Mouse (Mus musculus) hindbrain, embryonic 10.5 days (tissue): Measurements from ENCODE around the gene Tbc1d5. TPM values are rescaled to one million over a fixed set of nuclear protein-coding genes. Genes with fewer than 3 reads are reported as not detected.

Source experiments
- DNase-seq: peaks from one replicate; pipeline ENCODE4 v3.0.0-alpha.2; 2017; ENCODE audit warnings: low spot score
- H3K27ac ChIP-seq: fragments of 300-500 bp; sonication (generic); 2 replicates; pipeline ENCODE4 v1.5.1; 2016; ENCODE audit warnings: mild to moderate bottlenecking, moderate library complexity
- H3K27me3 ChIP-seq: fragments of 300-500 bp; sonication (generic); 2 replicates; pipeline ENCODE4 v1.6.1; 2016; ENCODE audit warnings: mild to moderate bottlenecking; ENCODE audit not compliant: poor library complexity, insufficient read depth, severe bottlenecking
- H3K36me3 ChIP-seq: fragments of 300-500 bp; sonication (generic); 2 replicates; pipeline ENCODE4 v1.6.1; 2016; ENCODE audit warnings: mild to moderate bottlenecking, moderate library complexity
- H3K4me1 ChIP-seq: fragments of 300-500 bp; sonication (generic); replicated peaks from 2 replicates; pipeline ENCODE4 v1.6.1; 2016; ENCODE audit warnings: mild to moderate bottlenecking
- H3K4me3 ChIP-seq: fragments of 300-500 bp; sonication (generic); 2 replicates; pipeline ENCODE4 v1.5.1; 2016; ENCODE audit warnings: mild to moderate bottlenecking, moderate library complexity
- H3K9me3 ChIP-seq: fragments of 300-500 bp; sonication (generic); 2 replicates; pipeline ENCODE4 v1.6.1; 2016; ENCODE audit warnings: mild to moderate bottlenecking, moderate library complexity
- WGBS: fragments of 180-500 bp; shearing (Covaris S2); methylation state at CpG from one replicate; pipeline ENCODE4 v1.1.7; 2016; 5-methylcytosine and 5-hydroxymethylcytosine counted together
- polyA plus RNA-seq: library from polyadenylated mRNA; unstranded; fragments of >200 nt; fragmentation: Nextera tagmentation; extraction: Ambion mirVana; gene quantifications from 2 replicates; pipeline ENCODE4 v1.2.1, GENCODE M21; 2016

Gene Tbc1d5
- polyA plus RNA-seq, 1 experiment from 2014 or later = 9.3 TPM

DNA sequence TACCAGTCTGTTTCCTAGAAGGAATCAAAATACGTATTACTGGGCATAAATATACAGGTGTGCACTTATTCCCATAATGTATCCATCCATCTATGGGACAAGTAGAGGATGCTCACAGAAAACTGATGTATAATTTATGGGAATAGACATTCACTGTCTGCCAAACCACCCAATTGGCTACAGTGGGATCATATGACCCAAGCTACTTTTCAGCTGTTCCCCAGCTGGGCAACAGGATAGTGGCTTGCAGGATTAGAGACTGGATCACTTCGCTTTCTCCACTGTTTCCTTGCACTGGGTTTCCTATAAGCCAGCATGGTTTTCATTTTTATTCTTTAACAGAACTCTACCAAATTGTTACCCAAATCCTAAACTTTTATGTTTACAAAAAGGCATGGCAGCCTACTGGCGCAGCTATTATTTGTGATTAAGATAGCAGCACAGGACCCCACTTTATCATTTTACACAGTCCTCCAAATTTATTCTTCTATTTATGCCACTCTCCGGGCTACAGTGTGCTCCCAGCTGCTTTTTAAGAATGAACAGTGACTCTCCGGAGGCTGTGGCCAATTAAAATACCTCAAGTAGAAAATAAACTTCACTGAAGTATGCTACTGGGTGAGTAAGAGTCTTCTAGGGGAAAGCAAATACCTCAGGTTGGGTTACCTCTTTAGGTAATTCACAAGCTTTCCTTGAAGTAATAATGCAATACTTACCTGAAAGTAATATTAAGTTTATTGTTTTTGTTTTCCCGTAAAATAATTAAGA lies 270.4 kb downstream of the Tbc1d5 start:
- DNase-seq = no peak
- H3K27ac ChIP-seq = no peak overlapping the region
- WGBS = 78% methylated on average over 6 of the region's 6 CpGs

DNA sequence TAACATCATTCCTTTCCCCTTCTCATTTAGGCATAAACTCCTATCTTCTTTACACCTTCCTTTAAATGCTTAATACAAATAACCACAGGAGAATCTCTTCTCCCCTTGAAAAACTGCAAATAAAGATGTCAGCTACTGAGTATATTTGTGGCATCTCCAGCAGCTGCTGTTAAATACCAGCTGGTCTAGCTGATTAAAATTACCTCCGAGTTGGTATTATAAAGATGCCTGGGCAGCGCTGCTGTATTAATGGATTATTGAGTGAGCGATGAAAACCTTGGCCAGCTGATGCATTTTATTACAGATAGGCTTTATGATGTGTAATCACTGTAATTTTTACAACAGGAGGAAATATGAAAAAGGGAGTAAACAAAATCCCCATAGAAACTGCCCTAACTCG lies 271.0 kb downstream of the Tbc1d5 start:
- H3K27me3 ChIP-seq = no peaks in the 10 kb centered on the region
- no peaks in the 10 kb centered on the region for H3K36me3 ChIP-seq
- H3K9me3 ChIP-seq = no peaks in the 10 kb centered on the region
- H3K4me3 ChIP-seq = no peak overlapping the region
- 89% methylated on average over 4 of the region's 4 CpGs for WGBS
- H3K4me1 ChIP-seq = peaks cover 16% of the 10 kb centered on the region; the same call in 1 of the 2 replicates
- DNase-seq = no peak
- H3K27ac ChIP-seq = no peak overlapping the region

More for the DNA sequence above, 270.4 kb downstream of the Tbc1d5 start:
- Histone ChIP-seq H3K4me1 (peaks cover 16% of the 10 kb centered on the region; the same call in 1 of the 2 replicates), H3K9me3 (no peaks in the 10 kb centered on the region), H3K27me3 (no peaks in the 10 kb centered on the region), H3K36me3 (no peaks in the 10 kb centered on the region), H3K4me3 (no peak overlapping the region)

DNA sequence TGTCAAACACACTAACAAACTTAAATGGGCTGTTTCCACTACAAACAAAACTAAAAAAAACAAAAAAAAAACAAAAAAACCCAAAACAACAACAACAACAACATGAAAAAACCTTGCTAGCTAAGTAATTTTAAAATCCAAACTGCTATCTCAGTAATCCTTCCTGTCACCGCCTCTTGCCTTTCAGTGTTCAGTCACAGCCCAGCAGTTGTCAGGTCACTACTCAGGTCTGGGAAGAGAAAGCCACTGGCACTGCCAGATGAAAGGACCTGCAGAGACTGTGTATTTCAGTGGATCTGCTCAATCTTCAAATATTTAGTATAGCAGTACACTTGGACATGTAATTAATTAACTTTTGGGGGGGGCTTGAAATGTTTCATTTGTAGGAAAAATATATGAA lies 272.5 kb downstream of the Tbc1d5 start:
- WGBS = 37% methylated on average over 1 of the region's 1 CpGs
- no peaks in the 10 kb centered on the region for H3K9me3 ChIP-seq
- no peak for DNase-seq
- no peak overlapping the region for H3K4me3 ChIP-seq
- no peaks in the 10 kb centered on the region for H3K27me3 ChIP-seq
- no peaks in the 10 kb centered on the region for H3K36me3 ChIP-seq
- H3K4me1 ChIP-seq = peaks cover 16% of the 10 kb centered on the region; the same call in 1 of the 2 replicates
- no peak overlapping the region for H3K27ac ChIP-seq

DNA sequence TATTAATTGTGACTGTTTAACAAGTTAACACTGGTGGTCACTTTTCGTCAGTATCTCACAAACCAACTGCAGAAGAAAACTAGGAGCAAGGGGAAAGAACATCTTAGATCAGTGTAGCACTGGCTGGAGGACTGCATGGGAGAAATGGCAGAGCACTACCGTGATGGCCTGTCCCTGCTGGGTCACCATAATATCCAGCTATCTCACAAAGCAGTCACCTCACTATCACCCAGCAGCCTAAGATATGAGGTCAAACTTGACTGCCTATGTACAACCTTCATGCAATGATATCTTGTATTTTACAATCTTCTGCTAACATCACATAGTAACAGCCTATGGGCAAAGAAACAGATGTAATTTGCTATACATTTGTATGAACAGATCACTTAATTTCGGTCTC lies 274.7 kb downstream of the Tbc1d5 start:
- Histone ChIP-seq H3K4me3 (no peak overlapping the region), H3K36me3 (no peaks in the 10 kb centered on the region), H3K27ac (no peak overlapping the region), H3K4me1 (peaks cover 16% of the 10 kb centered on the region; the same call in 1 of the 2 replicates), H3K9me3 (no peaks in the 10 kb centered on the region), H3K27me3 (no peaks in the 10 kb centered on the region)
- no peak for DNase-seq
- WGBS = 83% methylated on average over 3 of the region's 3 CpGs

DNA sequence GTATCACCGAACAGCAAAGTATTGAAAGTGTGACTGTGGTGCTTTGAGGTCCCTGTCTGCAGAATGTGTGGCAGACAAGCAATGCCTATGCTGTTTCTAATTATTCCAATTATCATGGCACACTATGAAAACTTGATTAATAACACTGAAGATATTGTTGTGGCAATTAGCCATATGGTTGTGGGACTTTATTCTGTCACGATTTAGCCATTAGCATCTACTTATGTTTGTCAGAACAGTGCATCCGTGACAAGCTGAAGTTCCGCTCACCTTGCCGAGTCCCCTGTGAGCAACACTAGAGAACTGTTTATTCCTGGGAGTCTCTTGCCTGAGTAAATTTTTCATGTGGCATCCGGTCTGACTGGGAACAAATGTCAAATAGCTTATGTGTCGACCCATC lies 281.3 kb downstream of the Tbc1d5 start:
- no peaks in the 10 kb centered on the region for H3K27me3 ChIP-seq
- H3K36me3 ChIP-seq = no peaks in the 10 kb centered on the region
- no peak overlapping the region for H3K27ac ChIP-seq
- H3K4me1 ChIP-seq = no peaks in the 10 kb centered on the region
- no peaks in the 10 kb centered on the region for H3K9me3 ChIP-seq
- H3K4me3 ChIP-seq = no peak overlapping the region
- DNase-seq = no peak
- WGBS = 85% methylated on average over 7 of the region's 7 CpGs

DNA sequence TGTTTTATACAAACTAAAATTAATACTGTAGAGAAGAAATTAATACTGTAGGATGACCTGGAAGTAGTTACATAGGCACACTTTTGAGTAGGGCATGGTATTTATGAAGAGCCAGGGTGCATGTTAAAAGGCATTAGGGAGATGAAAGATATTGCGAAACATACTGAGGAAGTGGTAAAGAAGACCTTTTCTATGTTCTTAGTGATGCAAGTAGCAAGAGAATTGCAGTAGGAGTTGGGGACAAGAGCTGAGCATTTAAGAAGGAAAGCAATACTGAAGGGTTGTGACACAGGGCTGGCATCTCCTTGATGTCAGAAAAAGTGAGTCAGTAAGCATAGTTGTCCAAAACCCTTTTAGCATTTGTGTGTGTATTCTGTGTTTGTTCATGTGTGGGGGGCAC lies 289.7 kb downstream of the Tbc1d5 start:
- H3K27me3 ChIP-seq = no peaks in the 10 kb centered on the region
- H3K27ac ChIP-seq = no peak overlapping the region
- H3K4me1 ChIP-seq = no peaks in the 10 kb centered on the region
- H3K36me3 ChIP-seq = no peaks in the 10 kb centered on the region
- no peak overlapping the region for H3K4me3 ChIP-seq
- DNase-seq = no peak
- WGBS = 93% methylated on average over 1 of the region's 1 CpGs
- H3K9me3 ChIP-seq = no peaks in the 10 kb centered on the region

DNA sequence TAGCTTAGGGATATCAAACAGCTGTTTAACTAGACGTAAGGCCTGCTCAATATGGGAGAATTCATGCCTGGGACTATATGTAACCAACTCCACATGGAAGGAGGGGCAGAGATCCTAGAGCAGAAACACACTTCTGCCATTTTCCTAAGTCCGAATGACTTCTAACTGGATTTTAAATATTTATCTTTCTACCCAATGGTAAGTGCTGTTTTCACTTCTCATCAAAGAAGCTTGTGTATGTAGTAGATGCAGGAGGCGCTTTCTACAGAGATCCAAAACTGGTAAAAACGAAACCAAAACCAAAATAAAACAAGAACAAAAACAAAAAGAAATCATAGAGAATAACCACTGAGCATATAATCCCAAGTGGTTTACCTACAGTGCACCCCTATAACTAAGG lies 299.2 kb downstream of the Tbc1d5 start:
- WGBS = 91% methylated on average over 4 of the region's 4 CpGs
- Histone ChIP-seq H3K9me3 (no peaks in the 10 kb centered on the region), H3K27me3 (no peaks in the 10 kb centered on the region), H3K36me3 (no peaks in the 10 kb centered on the region), H3K27ac (no peak overlapping the region), H3K4me1 (no peaks in the 10 kb centered on the region), H3K4me3 (no peak overlapping the region)
- DNase-seq = no peak

DNA sequence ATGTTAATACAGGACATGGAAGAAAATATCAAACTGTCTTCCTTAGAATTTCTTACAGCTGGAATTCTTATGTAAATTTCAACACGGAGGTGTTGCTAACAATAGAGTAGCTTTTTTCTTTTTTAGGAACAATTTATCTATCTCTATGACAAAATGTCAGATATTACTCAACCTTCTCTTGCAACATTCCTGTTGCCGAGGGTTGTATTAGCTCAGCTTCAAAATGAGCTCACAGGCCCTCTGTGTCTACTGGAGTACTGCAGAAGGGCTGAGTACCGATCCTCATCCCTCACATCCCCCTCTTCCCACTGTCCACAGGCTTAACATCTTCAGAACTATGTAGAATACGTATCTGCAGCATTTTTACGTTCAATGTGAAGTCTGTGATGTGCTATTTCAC lies 302.7 kb downstream of the Tbc1d5 start:
- 90% methylated on average over 5 of the region's 5 CpGs for WGBS
- H3K4me3 ChIP-seq = no peak overlapping the region
- H3K27me3 ChIP-seq = no peaks in the 10 kb centered on the region
- DNase-seq = no peak
- no peaks in the 10 kb centered on the region for H3K36me3 ChIP-seq
- no peaks in the 10 kb centered on the region for H3K4me1 ChIP-seq
- H3K27ac ChIP-seq = no peak overlapping the region
- H3K9me3 ChIP-seq = no peaks in the 10 kb centered on the region

DNA sequence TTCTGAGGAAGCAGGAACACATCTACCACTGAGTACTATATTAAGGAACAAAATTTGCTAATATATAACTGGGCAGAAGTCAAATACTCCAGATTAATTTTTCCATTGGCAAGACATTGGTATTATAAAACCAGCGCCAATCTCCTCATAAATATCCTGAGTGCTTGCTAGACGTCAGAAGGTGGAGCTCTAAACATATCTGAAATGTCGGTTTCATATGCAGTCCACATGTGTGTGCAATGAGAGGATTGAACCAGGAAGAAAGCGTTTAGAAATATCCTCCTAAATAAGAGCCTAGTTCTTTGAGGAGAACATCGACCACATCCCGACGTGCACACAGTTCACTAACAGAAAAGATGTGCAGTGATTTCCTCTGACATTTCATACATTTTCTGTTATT lies 305.1 kb downstream of the Tbc1d5 start:
- Histone ChIP-seq H3K9me3 (no peaks in the 10 kb centered on the region), H3K27ac (no peak overlapping the region), H3K27me3 (no peaks in the 10 kb centered on the region), H3K4me1 (no peaks in the 10 kb centered on the region), H3K4me3 (no peak overlapping the region), H3K36me3 (no peaks in the 10 kb centered on the region)
- DNase-seq = no peak
- WGBS = 87% methylated on average over 7 of the region's 7 CpGs

DNA sequence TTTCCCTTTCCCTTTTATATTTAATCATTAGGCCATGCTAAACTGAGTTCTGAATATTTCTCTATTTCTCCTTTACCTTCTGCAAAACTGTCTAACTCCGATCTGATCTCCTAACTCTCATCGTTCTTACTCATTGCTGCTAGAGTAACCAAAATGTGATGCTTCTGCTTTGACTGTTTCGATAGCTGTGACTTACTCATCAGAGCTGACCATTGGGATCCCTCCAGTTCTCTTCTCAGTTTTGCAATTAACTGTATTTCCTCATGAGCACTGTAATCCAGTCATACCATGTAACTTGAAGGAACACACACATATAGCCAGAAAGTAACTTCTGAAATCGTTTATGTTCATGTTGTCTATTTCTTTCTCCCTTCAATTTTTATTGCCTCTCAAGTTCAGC lies 306.6 kb downstream of the Tbc1d5 start:
- Histone ChIP-seq H3K9me3 (no peaks in the 10 kb centered on the region), H3K4me3 (no peak overlapping the region), H3K27ac (no peak overlapping the region), H3K27me3 (no peaks in the 10 kb centered on the region), H3K4me1 (no peaks in the 10 kb centered on the region), H3K36me3 (no peaks in the 10 kb centered on the region)
- no peak for DNase-seq
- 95% methylated on average over 4 of the region's 4 CpGs for whole genome bisulfite sequencing

DNA sequence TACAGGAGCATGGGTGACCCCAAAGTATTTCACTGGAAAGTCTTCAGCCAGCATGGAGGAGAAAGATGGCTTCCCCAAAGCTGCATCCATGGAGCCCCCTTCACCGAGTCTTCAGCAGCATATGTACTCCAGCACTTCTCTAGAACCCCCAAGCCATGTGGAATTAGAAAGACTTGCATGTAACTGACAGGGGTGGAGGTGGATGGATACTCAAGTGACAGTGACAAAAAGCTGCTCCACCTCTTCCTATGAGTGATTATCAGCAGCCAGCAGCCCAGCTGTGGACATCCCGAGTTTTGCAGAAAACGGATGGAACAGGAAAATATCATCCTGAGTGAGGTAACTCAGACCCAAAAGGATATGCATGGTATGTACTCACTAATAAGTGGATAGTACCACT lies 311.9 kb downstream of the Tbc1d5 start:
- Histone ChIP-seq H3K27me3 (no peaks in the 10 kb centered on the region), H3K36me3 (0 out of 2 replicates have a peak, but pooled peaks cover 4% of the 10 kb centered on the region), H3K27ac (no peak overlapping the region), H3K4me3 (no peak overlapping the region), H3K9me3 (no peaks in the 10 kb centered on the region), H3K4me1 (no peaks in the 10 kb centered on the region)
- no peak for DNase-seq
- 92% methylated on average over 3 of the region's 3 CpGs for WGBS

DNA sequence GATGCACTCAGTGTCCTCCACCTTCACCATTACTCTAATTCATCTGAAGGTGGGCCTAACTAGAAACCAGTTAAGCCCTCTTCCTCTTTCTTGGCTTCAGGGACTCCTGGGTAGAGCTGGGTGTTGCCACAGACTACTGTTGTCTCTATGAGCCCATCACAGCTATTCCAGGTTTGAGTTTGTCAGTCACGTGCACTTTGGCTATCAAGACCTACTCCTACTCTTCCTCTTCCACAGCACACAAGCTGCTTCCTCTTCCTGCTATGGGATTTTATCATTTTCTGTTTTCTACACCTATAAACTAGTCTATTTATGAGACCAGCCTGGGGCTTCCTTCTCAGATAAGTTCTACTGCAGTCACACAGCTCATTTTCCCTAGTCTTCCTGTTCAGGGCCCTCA lies 314.4 kb downstream of the Tbc1d5 start:
- H3K4me3 ChIP-seq = no peak overlapping the region
- no peak overlapping the region for H3K27ac ChIP-seq
- no peaks in the 10 kb centered on the region for H3K9me3 ChIP-seq
- DNase-seq = no peak
- 86% methylated on average over 1 of the region's 1 CpGs for WGBS
- H3K4me1 ChIP-seq = no peaks in the 10 kb centered on the region
- H3K36me3 ChIP-seq = 0 out of 2 replicates have a peak, but pooled peaks cover 4% of the 10 kb centered on the region
- H3K27me3 ChIP-seq = no peaks in the 10 kb centered on the region

DNA sequence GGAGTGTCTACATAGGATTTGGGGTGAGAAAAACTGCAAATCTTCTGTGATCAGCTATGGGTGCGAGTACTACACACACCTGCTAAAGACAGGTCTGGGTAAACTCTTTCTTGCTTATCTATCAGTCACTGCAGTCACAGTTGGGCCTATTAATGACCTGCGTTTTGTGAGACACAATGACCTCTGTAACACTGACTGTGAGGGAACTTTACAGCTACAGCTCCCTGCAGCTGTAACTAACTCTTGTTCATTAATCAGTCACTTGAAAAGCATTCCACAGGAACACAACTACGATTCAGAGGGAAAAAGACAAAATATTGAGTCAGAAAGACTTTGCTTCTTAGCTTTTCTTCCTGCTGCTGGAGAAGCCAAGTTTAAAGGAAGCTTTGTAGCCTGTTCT lies 325.9 kb downstream of the Tbc1d5 start:
- H3K4me1 ChIP-seq = no peaks in the 10 kb centered on the region; the same call in 1 of the 2 replicates
- no peaks in the 10 kb centered on the region for H3K9me3 ChIP-seq
- no peaks in the 10 kb centered on the region for H3K36me3 ChIP-seq
- no peak for DNase-seq
- no peak overlapping the region for H3K27ac ChIP-seq
- 36% methylated on average over 3 of the region's 3 CpGs for WGBS
- H3K27me3 ChIP-seq = no peaks in the 10 kb centered on the region
- no peak overlapping the region for H3K4me3 ChIP-seq

DNA sequence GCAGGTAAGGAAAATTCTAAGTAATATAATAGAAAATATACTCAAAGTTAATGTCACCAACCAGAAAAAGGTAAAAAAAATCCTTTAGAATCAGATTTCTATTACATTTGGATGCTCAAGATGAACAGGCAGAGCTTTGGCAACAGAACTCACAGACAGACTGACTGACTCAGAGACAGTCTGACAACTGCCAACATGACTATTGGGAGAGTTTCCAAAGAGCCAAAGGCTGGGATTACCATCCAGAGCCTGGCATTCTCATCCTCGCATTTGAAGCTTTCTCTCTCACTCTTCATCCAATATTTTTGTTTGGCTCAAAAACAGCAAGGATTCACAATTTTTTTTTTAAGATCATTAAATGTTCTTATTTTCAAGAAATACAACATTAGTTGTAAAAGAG lies 327.8 kb downstream of the Tbc1d5 start:
- Histone ChIP-seq H3K27me3 (no peaks in the 10 kb centered on the region), H3K4me1 (no peaks in the 10 kb centered on the region; the same call in 1 of the 2 replicates), H3K9me3 (no peaks in the 10 kb centered on the region), H3K27ac (no peak overlapping the region), H3K4me3 (no peak overlapping the region), H3K36me3 (no peaks in the 10 kb centered on the region)
- DNase-seq = no peak
- 87% methylated on average over 1 of the region's 1 CpGs for WGBS
